Mouse (Mus musculus): Measurements from ENCODE around the gene Alad. TPM values are rescaled to one million over a fixed set of nuclear protein-coding genes. Genes with fewer than 3 reads are reported as not detected.

The Alad gene
- total RNA-seq, 1 experiment from 2014 or later = 35.6 TPM

GRCm38 (mm10) chr4:62475793-62476192, 43.9 kb downstream of the Alad start:
- no peak for ATAC-seq (replicated peaks in 1 of 2; ENCODE audit: insufficient read depth in 1 of 2, low FRiP score in 2 of 2, low TSS enrichment in 1 of 2, low read depth in 1 of 2, poor library complexity in 2 of 2, severe bottlenecking in 2 of 2)

GRCm38 (mm10) chr4:62475131-62475530, 44.6 kb downstream of the Alad start:
- ATAC-seq (replicated peaks in 1 of 2; ENCODE audit: insufficient read depth in 1 of 2, low FRiP score in 2 of 2, low TSS enrichment in 1 of 2, low read depth in 1 of 2, poor library complexity in 2 of 2, severe bottlenecking in 2 of 2) = no peak

- ATAC-seq (replicated peaks in 1 of 2; ENCODE audit: insufficient read depth in 1 of 2, low FRiP score in 2 of 2, low TSS enrichment in 1 of 2, low read depth in 1 of 2, poor library complexity in 2 of 2, severe bottlenecking in 2 of 2) = no peak
Observed at GRCm38 (mm10) chr4:62472071-62472470, 47.6 kb downstream of the Alad start.

GRCm38 (mm10) chr4:62470598-62471051, 49.1 kb downstream of the Alad start, which contains the start of gene Wdr31:
TSS of gene Wdr31 (minus strand) at chr4:62470896.
- peak; percentile 86 to 95 for ATAC-seq (replicated peaks in 1 of 2; ENCODE audit: insufficient read depth in 1 of 2, low FRiP score in 2 of 2, low TSS enrichment in 1 of 2, low read depth in 1 of 2, poor library complexity in 2 of 2, severe bottlenecking in 2 of 2)

- ATAC-seq (replicated peaks in 1 of 2; ENCODE audit: insufficient read depth in 1 of 2, low FRiP score in 2 of 2, low TSS enrichment in 1 of 2, low read depth in 1 of 2, poor library complexity in 2 of 2, severe bottlenecking in 2 of 2) = no peak
Observed at GRCm38 (mm10) chr4:62468158-62468557, 51.6 kb downstream of the Alad start.

- no peak for ATAC-seq (replicated peaks in 1 of 2; ENCODE audit: insufficient read depth in 1 of 2, low FRiP score in 2 of 2, low TSS enrichment in 1 of 2, low read depth in 1 of 2, poor library complexity in 2 of 2, severe bottlenecking in 2 of 2)
Observed at GRCm38 (mm10) chr4:62463124-62463523, 56.6 kb downstream of the Alad start.

- ATAC-seq (replicated peaks in 1 of 2; ENCODE audit: insufficient read depth in 1 of 2, low FRiP score in 2 of 2, low TSS enrichment in 1 of 2, low read depth in 1 of 2, poor library complexity in 2 of 2, severe bottlenecking in 2 of 2) = no peak
Observed at GRCm38 (mm10) chr4:62460348-62460747, 59.4 kb downstream of the Alad start.

Other genes with a start within 250 kb of the Alad start
- gene Fkbp15, start 159.4 kb downstream of the Alad start, total RNA-seq (2017) = 51.0 and 68.2 TPM in 2 replicates
- 11.9 and 14.7 TPM in 2 replicates for gene Slc31a1, start 159.2 kb downstream of the Alad start, total RNA-seq (2017)
- 106 and 205 TPM in 2 replicates for gene Cdc26, start 111.3 kb downstream of the Alad start, total RNA-seq (2017)
- 18.6 and 19.6 TPM in 2 replicates for gene Prpf4, start 111.1 kb downstream of the Alad start, total RNA-seq (2017)
- not detected in 2 replicates for gene Rnf183, start 84.7 kb downstream of the Alad start, total RNA-seq (2017)
- gene Wdr31, start 49.0 kb downstream of the Alad start, total RNA-seq (2017) = 4.0 and 5.8 TPM in 2 replicates
- gene Bspry, start 39.9 kb downstream of the Alad start, total RNA-seq (2017) = 0.94 and 1.2 TPM in 2 replicates
- 3.1 and 3.3 TPM in 2 replicates for gene Hdhd3, start 16.5 kb downstream of the Alad start, total RNA-seq (2017)
- 72.7 and 78.2 TPM in 2 replicates for gene Pole3, start 5.2 kb upstream of the Alad start, total RNA-seq (2017)
- not detected in 2 replicates for gene 4933430I17Rik, start 5.5 kb upstream of the Alad start, total RNA-seq (2017)
- 23.5 and 23.7 TPM in 2 replicates for gene Rgs3, start 39.9 kb upstream of the Alad start, total RNA-seq (2017)

All from hematopoietic stem cell, adult 5-6 weeks (primary cell).